Mouse (Mus musculus): Measurements from ENCODE around the gene Sbf2.
A peak's percentile ranks its signal among the peaks of the same experiment; 100 is the strongest.

Gene Sbf2

DNA sequence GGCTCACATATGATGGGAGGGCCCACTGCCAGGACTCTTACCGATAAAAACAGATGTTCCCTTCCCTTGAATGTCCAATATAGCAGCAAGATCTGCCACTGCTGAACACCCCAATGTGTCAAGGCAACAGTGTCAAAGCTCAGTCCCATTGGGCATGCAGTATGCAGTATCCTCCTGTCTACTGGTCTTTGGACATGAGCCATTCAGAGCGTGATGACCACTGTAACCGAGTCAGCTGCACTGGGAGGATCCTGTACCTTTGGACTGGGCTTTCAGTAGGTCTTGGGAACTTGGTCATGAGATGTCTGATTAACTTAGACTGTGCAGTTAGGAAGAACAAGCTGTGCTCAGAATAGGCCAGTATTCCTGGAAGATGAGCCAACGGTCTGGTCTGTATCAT is 309.2 kb downstream of the Sbf2 start:
- no peak for DNase-seq

DNA sequence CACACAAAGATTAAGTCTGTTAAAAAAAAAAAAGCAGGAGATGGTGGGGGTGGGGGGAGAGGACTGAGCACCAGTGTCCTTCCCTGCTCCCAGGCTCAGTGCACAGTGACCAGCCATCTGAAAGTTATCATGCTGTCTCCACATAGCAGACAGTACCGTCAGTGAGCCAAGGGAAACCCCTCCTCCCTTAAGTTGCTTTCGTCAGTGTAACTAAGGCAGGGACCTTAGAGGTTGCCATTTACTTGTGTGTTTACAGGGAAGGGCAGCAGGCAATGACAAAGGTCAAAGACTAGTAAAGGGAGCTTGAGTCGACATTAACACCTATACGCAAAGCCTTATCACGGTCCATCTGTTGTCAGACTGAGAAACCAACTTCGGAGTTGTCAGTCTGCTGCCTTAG is 311.8 kb downstream of the Sbf2 start:
- DNase-seq: no peak

DNA sequence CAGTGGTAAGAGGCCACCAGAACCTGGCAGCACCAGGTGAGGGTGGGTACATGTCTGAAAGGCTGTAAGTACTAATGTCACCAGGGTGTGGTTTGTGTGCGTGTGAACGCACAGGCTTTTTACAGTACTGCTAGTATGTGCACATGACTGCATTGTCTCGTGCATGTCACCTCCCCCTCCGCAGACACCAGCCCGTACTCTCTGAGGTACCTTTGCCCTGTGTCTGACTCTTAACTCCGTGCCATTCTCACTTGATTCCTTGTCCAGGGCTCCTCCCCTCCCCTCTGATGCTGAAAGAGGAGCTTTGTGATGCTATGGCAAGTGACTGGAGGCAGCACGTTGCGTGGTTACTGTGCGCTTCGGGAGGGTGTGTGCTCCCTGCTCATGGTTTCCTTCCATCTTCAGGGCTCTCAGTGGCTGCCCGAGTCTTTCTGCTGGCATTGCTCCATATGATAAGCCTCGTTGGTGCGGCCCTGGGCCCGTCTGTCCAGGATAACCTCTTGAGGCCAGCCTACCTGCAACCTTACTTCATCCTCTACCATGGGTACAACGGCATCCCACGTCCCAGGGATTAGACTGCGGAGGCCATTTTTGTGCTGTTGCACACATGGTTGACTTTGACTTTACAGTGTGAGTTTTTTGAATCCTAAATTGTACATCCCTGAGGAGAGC is 315.8 kb downstream of the Sbf2 start:
- DNase-seq: no peak

DNA sequence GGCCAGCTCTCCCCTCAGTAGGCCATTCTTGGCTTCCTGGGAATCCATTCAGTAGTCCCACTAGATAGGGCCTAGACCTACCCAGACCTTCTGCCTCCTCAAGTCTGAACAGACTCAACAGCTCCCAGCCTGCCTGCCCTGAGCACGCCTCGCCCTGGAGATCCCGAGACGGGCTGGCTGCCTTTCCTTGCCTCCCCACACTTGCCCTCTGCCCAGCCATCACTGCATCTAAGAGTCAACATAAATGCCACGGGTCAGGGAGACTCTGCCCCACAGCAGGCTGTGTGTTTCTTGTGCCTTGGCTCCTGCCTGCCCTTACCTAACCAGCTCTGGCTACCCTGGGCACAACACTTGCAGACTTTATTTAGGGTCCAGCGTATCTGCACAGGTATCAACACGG is 316.6 kb downstream of the Sbf2 start:
- DNase-seq: no peak

DNA sequence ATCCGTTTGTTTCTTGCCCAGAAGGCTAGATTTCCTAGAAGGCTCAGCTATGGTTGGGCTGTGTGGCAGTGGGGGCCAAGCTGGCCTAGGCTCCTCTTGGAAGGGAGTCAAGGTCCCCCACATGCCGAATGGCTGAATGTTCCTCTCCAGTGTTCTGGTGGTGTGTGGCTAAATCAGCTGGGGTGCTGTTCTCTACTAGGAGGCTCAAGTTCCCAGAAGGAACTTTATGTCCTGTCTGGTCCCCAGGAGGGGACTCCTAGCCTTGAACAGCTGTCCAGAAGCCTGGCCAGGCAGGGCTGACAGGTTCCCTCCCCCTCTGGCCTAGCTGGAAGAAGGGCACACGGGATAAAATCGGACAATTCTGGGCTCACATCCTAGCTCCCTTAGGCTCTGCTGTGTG is 317.1 kb downstream of the Sbf2 start:
- no peak for DNase-seq

DNA sequence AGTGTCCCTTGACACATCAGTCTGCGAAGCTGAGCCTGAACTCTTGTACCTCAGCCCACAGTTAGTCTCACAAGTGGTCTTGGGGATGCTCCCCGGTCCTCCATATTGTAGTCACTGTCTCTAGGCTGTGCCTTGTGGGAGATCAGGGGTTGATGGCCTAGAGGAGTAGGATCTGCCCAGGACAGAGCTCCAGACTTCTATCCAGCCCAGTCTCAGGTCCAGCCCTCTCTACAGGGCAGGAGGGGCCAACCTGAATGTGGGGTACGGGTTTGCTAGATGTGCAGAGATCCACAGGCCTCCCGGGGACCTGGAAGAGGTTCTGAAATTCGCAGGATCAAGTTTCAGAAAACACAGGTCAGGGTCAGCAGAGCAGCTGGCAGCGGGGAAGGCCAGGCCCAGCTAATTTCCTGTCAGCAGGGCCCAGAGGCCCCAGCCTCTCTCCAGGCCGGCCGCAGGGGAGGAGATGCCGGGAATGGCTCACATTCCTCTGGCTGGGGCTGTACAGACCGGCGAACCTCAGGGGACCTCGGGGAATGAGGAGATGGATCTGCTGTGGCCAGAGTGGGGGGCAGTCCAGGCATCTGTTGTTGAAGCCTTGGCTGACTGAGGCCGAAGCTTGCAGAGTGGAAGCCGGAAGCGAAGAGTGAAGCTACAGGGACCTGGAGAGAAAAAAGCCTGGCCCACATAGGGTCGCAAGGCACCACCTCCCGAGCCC is 317.7 kb downstream of the Sbf2 start:
- peak; percentile 91 for DNase-seq

DNA sequence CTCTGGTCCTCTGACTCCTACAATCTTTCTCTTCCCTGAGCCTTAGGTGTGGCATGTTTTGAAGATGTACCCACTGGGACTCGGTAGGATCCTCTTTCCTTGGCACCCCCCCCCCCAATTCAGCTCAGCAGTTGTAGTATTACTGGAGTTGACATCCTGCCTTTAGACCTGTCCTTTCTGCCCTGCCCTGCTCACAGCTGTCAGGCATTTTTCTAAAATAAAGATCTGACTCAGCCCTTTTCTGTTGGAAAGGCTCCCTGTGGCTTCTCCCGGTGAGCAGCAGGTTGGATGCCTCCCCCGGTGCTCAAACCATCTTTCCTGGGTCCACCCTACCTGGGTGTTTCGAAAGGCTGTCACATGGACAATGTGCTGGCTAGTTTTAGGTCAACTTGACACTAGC is 325.1 kb downstream of the Sbf2 start:
- DNase-seq: no peak

DNA sequence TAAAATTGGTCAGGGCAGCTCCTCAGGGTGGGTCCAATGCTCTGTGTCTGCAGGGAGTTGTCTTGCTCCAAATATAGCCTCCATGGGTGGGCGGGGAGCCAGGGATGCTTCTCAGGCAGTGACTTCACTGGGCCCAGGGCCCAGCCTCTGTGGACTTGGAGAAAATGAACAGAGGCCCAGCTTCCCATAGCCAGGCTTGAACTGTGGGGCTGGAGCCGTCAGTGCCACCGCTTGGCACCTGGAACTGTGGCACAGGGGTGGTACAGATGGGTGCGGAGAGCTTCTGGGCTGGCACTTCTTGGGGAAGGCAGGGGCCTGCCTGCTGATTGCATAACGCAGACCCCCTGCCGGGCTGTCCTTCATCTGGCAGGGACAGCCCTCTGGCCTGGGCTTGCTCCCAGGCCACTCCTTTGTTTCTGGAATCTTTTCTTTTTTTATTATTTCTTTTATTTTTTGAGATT is 326.0 kb downstream of the Sbf2 start:
- peak; percentile 93 for DNase-seq

DNA sequence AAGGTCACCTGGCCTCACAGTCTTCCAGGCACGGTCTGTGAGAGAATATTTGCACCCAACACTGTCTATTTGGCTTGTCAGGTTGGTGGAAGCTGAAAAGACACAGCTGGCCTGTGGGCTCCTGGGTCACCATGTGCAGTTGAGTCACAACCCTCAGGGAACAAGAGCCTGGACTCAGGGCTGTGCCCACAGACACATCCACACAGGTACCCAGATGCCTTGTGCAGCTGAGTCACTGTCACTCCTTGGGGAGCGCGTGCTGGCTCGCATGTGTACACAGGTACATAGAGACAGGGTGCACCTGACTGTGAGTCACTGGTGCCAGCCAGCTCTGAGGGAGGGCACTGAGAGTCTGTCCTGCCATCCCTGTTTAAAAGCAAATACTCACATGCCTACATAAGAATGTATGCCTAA is 326.5 kb downstream of the Sbf2 start:
- DNase-seq: peak; percentile 54

DNA sequence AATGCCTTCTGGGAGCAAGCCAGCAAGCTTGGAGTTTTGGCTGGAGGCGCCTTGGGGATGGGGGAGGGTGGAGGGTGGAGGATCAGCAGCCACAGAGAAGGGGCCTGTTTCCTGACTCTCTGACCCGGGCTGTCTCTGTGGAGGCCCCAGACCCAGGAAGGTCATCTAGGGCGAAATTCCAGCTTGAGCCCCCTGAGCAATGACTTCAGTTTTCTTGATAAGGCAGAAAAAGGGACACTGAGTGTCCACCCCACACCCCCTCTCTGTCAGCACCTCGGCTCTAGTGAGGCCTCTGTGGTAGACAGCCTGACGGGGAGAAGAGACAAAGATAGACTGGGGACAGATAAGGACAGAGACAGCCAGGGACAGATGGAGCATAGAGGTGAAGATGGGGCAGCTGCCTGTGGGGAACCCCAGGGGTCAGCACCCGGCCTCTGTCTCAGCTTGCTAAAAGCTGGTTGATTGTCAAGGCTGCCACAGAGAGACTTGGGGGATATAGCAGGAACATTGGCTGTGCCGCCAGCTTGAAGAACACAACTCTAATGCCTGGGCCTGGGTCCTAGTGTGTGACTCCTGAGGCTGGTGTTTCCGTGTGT is 327.1 kb downstream of the Sbf2 start:
- DNase-seq: peak; percentile 65

DNA sequence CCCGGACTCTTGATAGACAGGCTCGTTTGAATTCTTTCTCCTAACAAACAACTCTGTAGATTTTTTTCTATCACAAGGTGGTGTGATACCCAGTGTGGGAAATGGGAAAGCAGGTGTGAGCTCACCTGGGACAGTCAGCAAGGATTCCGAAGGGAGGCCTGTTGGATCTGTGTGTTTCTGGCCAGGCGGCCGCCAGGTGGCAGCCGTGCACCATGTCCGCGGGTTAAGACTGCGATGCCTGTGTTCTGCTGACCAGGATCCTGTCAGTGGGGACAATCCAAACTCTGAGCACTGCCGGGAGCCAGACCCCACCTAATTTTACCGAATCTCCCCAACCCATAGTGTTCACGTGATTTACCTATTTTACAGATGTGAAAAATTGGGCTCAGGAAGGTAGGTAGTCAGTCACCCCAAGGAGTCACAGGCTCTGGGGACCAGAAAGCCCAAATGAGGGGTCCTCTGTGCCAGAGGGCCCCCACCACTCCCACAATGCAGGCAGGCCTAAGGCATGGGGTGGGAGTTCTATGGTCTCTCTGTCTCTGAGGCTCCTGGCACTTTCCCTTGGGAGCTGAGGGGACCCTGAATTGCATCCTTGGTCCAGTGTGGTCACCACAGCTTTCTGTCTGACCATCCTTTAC is 327.8 kb downstream of the Sbf2 start:
- DNase-seq: peak; percentile 87

DNA sequence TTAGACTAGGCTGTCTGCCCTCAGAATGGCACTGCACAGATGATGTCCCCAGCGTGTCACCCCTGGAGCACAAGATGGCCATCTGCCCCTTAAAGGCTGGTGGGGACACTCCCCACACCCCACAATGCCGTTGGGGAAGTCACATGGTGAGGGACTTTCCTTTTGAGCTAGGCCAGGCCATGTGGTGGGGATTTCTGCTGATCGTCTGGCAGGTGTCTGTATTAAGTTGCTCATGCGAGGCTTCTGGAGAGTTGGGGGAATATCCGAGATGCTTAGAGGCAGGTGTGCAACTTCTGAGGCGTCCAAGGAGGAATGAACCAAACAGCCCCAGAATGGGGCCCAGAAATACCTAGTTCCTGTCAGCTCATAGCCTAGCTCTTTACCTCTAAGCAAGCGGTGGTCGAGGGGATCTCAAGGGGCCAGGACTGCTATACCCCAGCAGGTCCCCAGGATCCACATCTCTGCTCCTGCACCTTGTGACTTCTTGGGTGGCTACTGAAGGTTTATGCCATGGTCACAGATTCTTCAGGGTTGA is 328.5 kb downstream of the Sbf2 start:
- no peak for DNase-seq

DNA sequence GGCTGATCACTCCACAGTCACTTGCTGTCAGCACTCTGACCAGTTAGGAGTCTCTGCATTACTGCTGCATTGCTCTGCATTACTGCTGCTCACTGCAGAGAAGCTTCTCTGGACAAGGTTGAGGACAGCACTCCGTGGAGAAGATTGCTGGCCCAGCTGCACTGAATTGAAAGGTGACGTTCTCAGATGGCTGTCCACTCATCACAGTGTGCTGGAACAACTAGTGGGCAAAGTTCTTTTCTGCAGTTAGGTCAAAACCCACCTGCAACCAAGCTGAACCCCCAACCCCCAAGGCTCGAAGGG is 328.9 kb downstream of the Sbf2 start:
- DNase-seq: no peak

DNA sequence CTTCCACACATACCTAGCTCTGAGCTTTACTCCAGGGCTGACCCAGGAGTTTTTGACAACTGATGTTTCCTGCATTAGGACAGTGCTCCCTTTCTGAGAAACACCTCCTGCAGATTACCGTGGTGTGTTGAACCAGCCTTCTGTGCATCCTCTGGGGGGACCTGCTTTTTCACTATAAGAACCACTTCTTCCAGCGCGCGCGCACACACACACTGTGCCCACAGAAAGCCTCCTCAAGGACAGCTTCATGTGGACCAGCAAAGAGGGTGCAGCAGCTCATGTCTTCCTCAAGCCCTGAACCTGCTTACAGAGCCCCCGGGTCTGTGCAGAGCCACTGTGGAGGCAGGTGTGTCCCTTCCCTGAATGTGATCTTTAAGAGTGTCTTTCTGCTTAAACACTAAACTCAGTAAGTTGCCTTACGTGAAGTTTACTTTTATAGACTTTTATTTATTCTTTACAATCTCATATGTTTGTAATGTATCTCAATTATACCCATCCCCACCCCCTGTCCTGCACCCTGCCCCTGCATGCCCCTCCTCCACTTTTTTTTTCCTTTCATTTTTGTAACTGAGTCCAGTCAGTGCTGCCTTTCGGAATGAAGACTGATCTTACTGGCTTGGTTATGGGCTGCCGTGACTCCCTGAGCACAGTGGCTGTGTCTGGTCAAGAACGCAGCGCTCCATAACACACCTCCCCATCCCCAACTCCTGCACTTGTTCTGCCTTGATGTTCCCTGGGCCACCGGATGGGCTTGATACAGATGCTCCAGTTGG is 329.5 kb downstream of the Sbf2 start:
- DNase-seq: no peak

DNA sequence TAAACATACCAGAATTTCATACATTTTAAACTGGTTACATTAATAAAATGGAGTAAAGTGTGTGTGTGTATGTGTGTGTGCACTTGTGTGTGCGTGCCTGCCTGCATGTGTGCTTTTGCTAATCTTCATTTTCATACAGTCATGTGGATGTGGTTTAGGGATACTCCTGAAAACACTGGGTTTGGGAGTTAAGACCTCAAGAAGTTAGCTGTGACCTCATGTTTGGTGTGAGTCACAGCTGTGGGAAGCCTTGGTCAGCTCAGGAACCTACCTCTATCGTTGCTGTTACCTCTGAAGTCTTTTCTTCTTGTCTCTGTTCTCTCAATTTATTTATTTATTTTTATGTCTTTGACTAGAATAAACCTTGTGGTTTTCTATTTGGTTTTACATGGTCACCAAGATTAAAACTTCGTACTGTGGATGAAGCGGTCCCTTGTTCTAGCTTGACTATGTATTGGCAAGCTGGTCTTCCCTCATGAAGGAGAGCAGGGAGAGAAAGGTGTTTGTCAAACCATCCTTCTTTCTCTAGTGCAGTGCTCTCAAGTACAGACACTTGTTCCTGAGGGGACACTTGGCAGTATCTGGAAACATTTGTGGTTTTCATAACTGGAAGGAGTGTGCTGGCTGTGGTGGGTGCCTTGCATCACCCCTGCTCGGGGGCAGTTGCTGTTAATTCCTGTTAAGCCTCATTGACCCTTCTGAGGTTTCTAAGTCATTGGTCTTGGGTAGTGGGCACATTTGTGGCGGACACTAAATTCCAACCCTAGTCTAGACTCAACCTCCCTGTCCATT is 331.0 kb downstream of the Sbf2 start:
- DNase-seq: no peak

DNA sequence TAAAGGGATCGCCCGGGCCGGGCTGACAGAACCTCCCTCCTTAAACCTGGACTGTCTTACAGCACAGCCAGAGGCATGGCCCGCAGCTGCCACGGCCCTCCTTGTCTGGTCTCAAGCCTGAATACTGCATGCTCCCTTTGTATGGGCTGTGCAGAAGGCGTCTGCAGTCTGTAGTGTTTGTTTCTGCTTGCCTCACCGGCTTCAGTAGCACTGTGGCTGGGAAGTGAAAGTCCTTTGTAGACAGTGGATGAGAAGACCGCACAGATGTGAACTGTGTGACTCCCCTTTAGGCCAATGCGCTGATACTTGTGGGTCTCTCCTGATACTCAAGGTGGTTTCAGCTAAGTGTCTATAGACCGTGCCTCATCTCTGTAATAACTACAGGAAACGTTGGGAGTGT is 331.9 kb downstream of the Sbf2 start:
- no peak for DNase-seq

DNA sequence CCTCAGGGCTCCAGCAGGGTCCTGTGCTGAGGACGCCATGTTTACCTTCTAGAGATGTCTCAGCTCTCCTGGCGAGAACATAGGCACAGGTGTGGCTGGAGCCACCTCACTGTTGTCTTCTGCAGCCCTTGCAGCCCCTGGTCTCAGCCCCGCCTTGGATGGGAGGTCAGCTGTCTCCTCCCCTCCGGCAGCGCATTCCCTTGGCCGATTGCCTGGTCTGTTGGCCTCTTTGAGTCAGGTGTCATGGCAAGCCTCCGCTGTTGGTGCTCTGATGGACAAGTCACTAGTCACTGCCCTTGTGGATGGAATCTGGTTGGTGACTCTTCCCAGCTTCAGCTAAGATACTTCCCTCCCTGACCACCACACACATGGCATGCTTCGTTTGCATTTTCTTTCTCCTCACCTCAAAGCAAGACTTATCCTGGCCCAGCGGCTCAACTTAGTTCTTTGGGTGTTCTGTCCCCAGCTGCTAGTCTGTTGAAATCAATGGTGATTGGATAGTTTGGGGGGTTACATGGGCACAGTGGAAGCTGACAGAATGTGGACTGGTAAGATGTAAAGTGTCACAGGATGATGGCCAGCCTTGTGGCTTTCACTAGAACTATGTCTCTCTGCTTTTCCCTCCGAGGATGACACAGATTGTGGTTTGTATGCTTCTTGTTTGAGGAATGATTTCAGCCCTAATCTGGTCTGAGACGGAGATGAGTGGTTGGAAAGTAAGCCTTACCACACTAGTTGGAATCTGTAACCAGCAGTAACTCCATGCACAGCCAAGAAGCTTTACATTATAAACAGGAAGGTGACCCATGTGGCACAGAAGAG is 333.1 kb downstream of the Sbf2 start:
- no peak for DNase-seq

DNA sequence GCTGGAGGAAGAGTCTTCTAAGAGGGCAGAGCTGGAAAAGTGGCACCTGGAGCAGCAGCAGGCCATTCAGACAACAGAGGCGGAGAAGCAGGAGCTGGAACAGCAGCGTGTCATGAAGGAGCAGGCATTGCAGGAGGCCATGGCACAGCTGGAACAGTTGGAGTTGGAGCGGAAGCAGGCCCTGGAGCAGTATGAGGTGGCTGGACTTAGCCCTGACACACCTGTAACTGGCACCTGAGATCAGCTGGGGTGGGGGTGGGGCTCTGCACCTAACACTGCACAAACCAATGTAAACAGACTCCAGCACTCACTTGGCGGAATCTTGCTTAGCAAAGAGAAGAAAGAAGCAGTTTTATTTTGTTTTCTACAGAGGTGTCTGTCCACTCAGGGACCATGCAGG is 335.5 kb downstream of the Sbf2 start:
- DNase-seq: no peak

DNA sequence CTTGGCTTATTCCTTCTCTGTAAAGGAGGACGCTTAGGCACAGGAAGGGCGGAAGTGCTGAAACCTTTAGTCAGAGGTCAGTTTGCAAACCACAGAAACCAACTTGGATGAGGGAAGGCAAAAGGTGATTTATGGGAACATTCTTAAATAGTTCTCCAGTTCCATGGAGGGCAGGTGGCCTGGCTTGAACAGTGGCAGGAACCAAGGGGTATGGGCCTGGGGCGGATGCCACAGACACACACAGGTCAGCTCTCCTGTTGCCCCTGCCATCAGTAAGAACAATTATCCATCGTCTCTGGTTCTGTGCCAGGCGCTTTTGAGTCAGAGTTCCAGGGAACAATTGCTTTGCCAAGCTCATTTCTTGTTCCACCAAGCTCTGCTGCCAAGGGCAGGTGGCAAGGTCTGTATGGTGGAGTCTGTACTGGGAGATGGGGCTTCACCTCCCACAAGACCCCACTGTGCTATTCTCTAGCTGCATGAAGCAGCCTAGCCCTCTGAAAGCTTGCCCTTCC is 336.9 kb downstream of the Sbf2 start:
- no peak for DNase-seq

DNA sequence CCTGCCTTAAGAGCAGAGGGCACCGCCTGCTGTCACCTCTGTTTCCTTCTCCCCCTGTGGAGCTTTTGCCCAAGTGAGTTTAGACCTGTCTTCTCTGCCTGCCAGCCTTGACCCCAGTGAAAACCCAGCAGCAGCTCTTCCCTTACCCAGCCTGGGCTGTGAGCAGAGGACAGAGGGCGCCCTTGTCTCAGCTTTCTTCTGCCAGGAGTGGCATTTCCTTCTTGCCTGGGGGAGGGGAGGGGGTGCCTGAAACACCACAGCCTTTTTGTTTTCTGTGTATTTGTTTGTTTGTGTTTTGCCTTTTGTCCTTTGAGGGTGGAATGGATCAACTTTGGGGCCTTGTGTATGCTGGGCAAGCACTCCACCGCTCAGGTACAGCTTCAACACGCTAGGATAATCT is 342.3 kb downstream of the Sbf2 start:
- DNase-seq: no peak

DNA sequence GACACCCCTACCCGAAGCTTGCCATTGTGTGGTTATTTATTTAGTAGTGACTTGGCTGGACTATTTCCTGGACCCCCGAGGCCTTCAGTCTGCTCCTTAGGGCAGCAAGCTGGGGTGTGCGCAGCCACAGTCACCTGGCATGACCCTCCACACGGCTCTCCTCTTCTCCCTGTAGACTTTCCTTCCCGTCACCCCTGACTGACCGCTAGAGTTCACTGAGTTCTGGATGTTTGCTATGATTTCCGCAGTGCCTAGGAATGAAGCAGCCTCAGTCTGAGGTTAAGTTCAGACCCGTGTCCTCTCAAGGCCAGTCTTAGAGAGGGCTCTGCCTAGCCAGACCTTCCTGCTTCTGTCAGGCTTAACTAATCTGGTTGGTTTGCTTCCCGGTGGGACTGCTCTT is 342.9 kb downstream of the Sbf2 start:
- no peak for DNase-seq

Measured in lung, postnatal 10 days (tissue).